Mouse (Mus musculus): ENCODE results near the gene Zfp82.

DNA sequence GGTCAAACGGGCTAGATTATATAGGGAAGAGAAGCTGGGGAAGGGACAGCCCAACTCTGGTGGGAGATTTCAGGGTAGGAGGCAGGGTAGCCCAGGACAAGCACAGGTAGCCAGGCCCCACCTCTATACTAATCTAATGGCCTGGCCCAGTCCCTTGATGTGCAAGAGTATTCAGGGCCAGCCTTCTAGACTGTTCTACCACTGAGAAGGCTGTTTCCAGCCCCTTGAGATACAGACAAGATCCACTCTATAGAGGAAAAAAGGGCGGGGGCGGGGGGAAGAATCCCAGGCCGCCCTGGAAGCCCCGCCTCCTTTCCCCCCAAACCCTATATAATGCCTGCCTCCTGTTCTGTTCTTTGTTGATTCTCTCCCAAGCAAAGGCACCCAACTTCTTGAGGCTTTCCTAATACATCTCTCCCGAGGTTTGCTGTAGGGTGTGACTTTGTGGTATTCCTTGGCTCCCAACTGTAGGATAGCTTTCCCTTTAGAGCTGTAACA lies 21.3 kb upstream of the Zfp82 start:
- no peak for TF ChIP-seq CTCF (IDR thresholded peaks at IDR 0.05; ENCODE audit: borderline replicate concordance, control insufficient read depth, extremely low read depth, insufficient read depth, low read length, poor library complexity)
- TF ChIP-seq POLR2A (IDR thresholded peaks at IDR 0.05; ENCODE audit: control insufficient read depth, extremely low read depth, insufficient read depth, low read length, poor library complexity): no peak

Data from thymus, adult 2 months (tissue).